Mouse (Mus musculus) left cerebral cortex, adult 9 months (tissue): ENCODE data around the gene Zfp992.
"Not testable (repeated sequence)": the region's sequence is repeated elsewhere in the genome, so short reads cannot be mapped to it uniquely, and the experiment has no call there.

ENCODE experiments used
- DNase-seq, 2 experiments: peaks; one replicate each; pipeline ENCODE4 v3.0.0; 2022; ENCODE audit warnings: low spot score in 2 of 2

Gene Zfp992

GRCm38 (mm10) chr4:146448950-146449349 lies at the start of gene Zfp992:
Zfp992 (plus strand) TSS chr4:146449023.
- not testable (repeated sequence) for DNase-seq

GRCm38 (mm10) chr4:146429467-146429866 lies 19.4 kb upstream of the Zfp992 start:
- not testable (repeated sequence) for DNase-seq

GRCm38 (mm10) chr4:146430876-146431275 lies 17.9 kb upstream of the Zfp992 start:
- not testable (repeated sequence) for DNase-seq

- not testable (repeated sequence) for DNase-seq
Measured at GRCm38 (mm10) chr4:146435539-146435938, 13.3 kb upstream of the Zfp992 start.

- not testable (repeated sequence) for DNase-seq
Measured at GRCm38 (mm10) chr4:146437256-146437655, 11.6 kb upstream of the Zfp992 start.

GRCm38 (mm10) chr4:146444345-146444744 lies 4.5 kb upstream of the Zfp992 start:
- not testable (repeated sequence) for DNase-seq

- not testable (repeated sequence) for DNase-seq
Measured at GRCm38 (mm10) chr4:146445121-146445520, 3.7 kb upstream of the Zfp992 start.

GRCm38 (mm10) chr4:146446135-146446534 lies 2.7 kb upstream of the Zfp992 start:
- DNase-seq: not testable (repeated sequence)

- DNase-seq: not testable (repeated sequence)
Measured at GRCm38 (mm10) chr4:146447016-146447415, 1.8 kb upstream of the Zfp992 start.

GRCm38 (mm10) chr4:146449711-146450110 lies 888 bp downstream of the Zfp992 start:
- DNase-seq: not testable (repeated sequence)

- DNase-seq: not testable (repeated sequence)
Measured at GRCm38 (mm10) chr4:146452576-146452975, 3.8 kb downstream of the Zfp992 start.

- DNase-seq: not testable (repeated sequence)
Measured at GRCm38 (mm10) chr4:146454170-146454569, 5.3 kb downstream of the Zfp992 start.

- no peak for DNase-seq
Measured at GRCm38 (mm10) chr4:146454896-146455295, 6.1 kb downstream of the Zfp992 start.

GRCm38 (mm10) chr4:146455321-146455721 lies 6.5 kb downstream of the Zfp992 start:
- no peak for DNase-seq

- no peak for DNase-seq
Measured at GRCm38 (mm10) chr4:146456061-146456726, 7.4 kb downstream of the Zfp992 start.

- DNase-seq: no peak
Measured at GRCm38 (mm10) chr4:146457126-146457525, 8.3 kb downstream of the Zfp992 start.

GRCm38 (mm10) chr4:146457720-146458119 lies 8.9 kb downstream of the Zfp992 start:
- no peak for DNase-seq

GRCm38 (mm10) chr4:146459822-146460221 lies 11.0 kb downstream of the Zfp992 start:
- DNase-seq: not testable (repeated sequence)

GRCm38 (mm10) chr4:146460685-146461084 lies 11.9 kb downstream of the Zfp992 start:
- not testable (repeated sequence) for DNase-seq

- DNase-seq: not testable (repeated sequence)
Measured at GRCm38 (mm10) chr4:146463649-146464351, 15.0 kb downstream of the Zfp992 start.

- DNase-seq: not testable (repeated sequence)
Measured at GRCm38 (mm10) chr4:146469984-146470383, 21.2 kb downstream of the Zfp992 start.

- DNase-seq: not testable (repeated sequence)
Measured at GRCm38 (mm10) chr4:146474181-146474580, 25.4 kb downstream of the Zfp992 start.
